Mouse (Mus musculus) gastrocnemius, adult 8-10 months (tissue): ENCODE results near the gene Gm20605. TPM values are rescaled to one million over a fixed set of nuclear protein-coding genes. Genes with fewer than 3 reads are reported as not detected.
"Not testable (repeated sequence)": the region's sequence is repeated elsewhere in the genome, so short reads cannot be mapped to it uniquely, and the experiment has no call there.

ENCODE experiments used
- DNase-seq, 2 experiments: peaks; one replicate each; pipeline ENCODE4 v3.0.0; 2022; ENCODE audit warnings: low spot score in 2 of 2
- total RNA-seq, 4 experiments: library from RNA; stranded (reverse); gene quantifications; 2 replicates each; pipeline ENCODE4 v1.2.4; 2022

The Gm20605 gene
- total RNA-seq, 4 experiments from 2014 or later = 1.9 to 3.5 (median 2.5) TPM

GRCm38 (mm10) chr5:137613076-137613475, 15.9 kb upstream of the Gm20605 start:
- DNase-seq = no peak

- DNase-seq = no peak
These were observed 15.4 kb upstream of the Gm20605 start, which contains the start of gene Pcolce for GRCm38 (mm10) chr5:137613550-137613949. TSS of gene Pcolce (minus strand) at chr5:137613784.

- not testable (repeated sequence) for DNase-seq
These were observed 14.1 kb upstream of the Gm20605 start for GRCm38 (mm10) chr5:137614921-137615320.

GRCm38 (mm10) chr5:137615347-137615746, 13.6 kb upstream of the Gm20605 start:
- no peak for DNase-seq

GRCm38 (mm10) chr5:137623937-137624530, 4.9 kb upstream of the Gm20605 start:
- no peak for DNase-seq

GRCm38 (mm10) chr5:137627991-137628390, 984 bp upstream of the Gm20605 start:
- no peak for DNase-seq

GRCm38 (mm10) chr5:137629306-137629721, 339 bp downstream of the Gm20605 start:
- DNase-seq = no peak

GRCm38 (mm10) chr5:137629906-137630545, 1.1 kb downstream of the Gm20605 start:
- no peak for DNase-seq

GRCm38 (mm10) chr5:137630602-137631001, 1.6 kb downstream of the Gm20605 start:
- no peak for DNase-seq

- no peak for DNase-seq
These were observed 2.2 kb downstream of the Gm20605 start for GRCm38 (mm10) chr5:137631171-137631570.

GRCm38 (mm10) chr5:137631591-137631990, 2.6 kb downstream of the Gm20605 start:
- no peak for DNase-seq

- no peak for DNase-seq
These were observed 4.6 kb downstream of the Gm20605 start for GRCm38 (mm10) chr5:137633397-137634084.

- no peak for DNase-seq
These were observed 10.5 kb downstream of the Gm20605 start for GRCm38 (mm10) chr5:137639472-137639871.

- no peak for DNase-seq
These were observed 12.1 kb downstream of the Gm20605 start, which contains the start of gene Sap25 for GRCm38 (mm10) chr5:137641054-137641453. TSS of gene Sap25 (plus strand) at chr5:137641334.

GRCm38 (mm10) chr5:137642886-137643285, 13.9 kb downstream of the Gm20605 start:
- DNase-seq = no peak

GRCm38 (mm10) chr5:137644484-137644883, 15.5 kb downstream of the Gm20605 start:
- DNase-seq = no peak

GRCm38 (mm10) chr5:137645091-137645651, 16.2 kb downstream of the Gm20605 start:
- DNase-seq = no peak

- no peak for DNase-seq
These were observed 16.7 kb downstream of the Gm20605 start, which contains the start of gene Irs3 for GRCm38 (mm10) chr5:137645652-137646091. TSS of gene Irs3 (minus strand) at chr5:137645714.

GRCm38 (mm10) chr5:137647827-137648601, 19.0 kb downstream of the Gm20605 start:
- DNase-seq = no peak

GRCm38 (mm10) chr5:137649251-137649650, 20.3 kb downstream of the Gm20605 start:
- no peak for DNase-seq
